Mouse (Mus musculus): ENCODE data around the gene Agbl4. TPM values are rescaled to one million over a fixed set of nuclear protein-coding genes. Genes with fewer than 3 reads are reported as not detected.

The Agbl4 gene
- polyA plus RNA-seq, 1 experiment: not detected

GRCm38 (mm10) chr4:111442435-111443238, 1045.2 kb downstream of the Agbl4 start:
- Histone ChIP-seq H3ac (ENCODE audit: control insufficient read depth, insufficient read length, low read depth) (no peak overlapping the region), H3K4me3 (ENCODE audit: insufficient read depth, poor library complexity, severe bottlenecking) (no peak overlapping the region), H3K27me3 (ENCODE audit: control insufficient read depth, insufficient read depth, insufficient read length) (no peaks in the 10 kb centered on the region), H3K79me3 (ENCODE audit: low read depth) (no peaks in the 10 kb centered on the region), H3K36me3 (ENCODE audit: control insufficient read depth, insufficient read depth) (no peaks in the 10 kb centered on the region), H3K79me2 (ENCODE audit: control insufficient read depth, insufficient read depth) (no peaks in the 10 kb centered on the region)
- TF ChIP-seq MAX (IDR thresholded peaks at IDR 0.05): no peak
- TF ChIP-seq CEBPB (IDR thresholded peaks at IDR 0.05; ENCODE audit: low read depth): no peak
- TF ChIP-seq USF1 (IDR thresholded peaks at IDR 0.05; ENCODE audit: low read depth): no peak
- no peak for TF ChIP-seq FOSL1 (IDR thresholded peaks at IDR 0.05; ENCODE audit: insufficient read depth, low read length, poor library complexity, severe bottlenecking)
- TF ChIP-seq CTCF (IDR thresholded peaks at IDR 0.05; ENCODE audit: control insufficient read depth, insufficient read depth, insufficient read length): no peak
- no peak for TF ChIP-seq MYOG (IDR thresholded peaks at IDR 0.05; ENCODE audit: control insufficient read depth, extremely low read depth, insufficient read length)
- no peak for TF ChIP-seq MYOD1 (IDR thresholded peaks at IDR 0.05; ENCODE audit: control insufficient read depth, insufficient read length, low read depth)

GRCm38 (mm10) chr4:111443906-111444615, 1046.6 kb downstream of the Agbl4 start:
- Histone ChIP-seq H3ac (ENCODE audit: control insufficient read depth, insufficient read length, low read depth) (no peak overlapping the region), H3K79me3 (ENCODE audit: low read depth) (no peaks in the 10 kb centered on the region), H3K4me3 (ENCODE audit: insufficient read depth, poor library complexity, severe bottlenecking) (no peak overlapping the region), H3K27me3 (ENCODE audit: control insufficient read depth, insufficient read depth, insufficient read length) (no peaks in the 10 kb centered on the region), H3K36me3 (ENCODE audit: control insufficient read depth, insufficient read depth) (no peaks in the 10 kb centered on the region), H3K79me2 (ENCODE audit: control insufficient read depth, insufficient read depth) (no peaks in the 10 kb centered on the region)
- TF ChIP-seq USF1 (IDR thresholded peaks at IDR 0.05; ENCODE audit: low read depth): no peak
- TF ChIP-seq CEBPB (IDR thresholded peaks at IDR 0.05; ENCODE audit: low read depth): no peak
- no peak for TF ChIP-seq MAX (IDR thresholded peaks at IDR 0.05)
- no peak for TF ChIP-seq CTCF (IDR thresholded peaks at IDR 0.05; ENCODE audit: control insufficient read depth, insufficient read depth, insufficient read length)
- no peak for TF ChIP-seq FOSL1 (IDR thresholded peaks at IDR 0.05; ENCODE audit: insufficient read depth, low read length, poor library complexity, severe bottlenecking)
- no peak for TF ChIP-seq MYOD1 (IDR thresholded peaks at IDR 0.05; ENCODE audit: control insufficient read depth, insufficient read length, low read depth)
- no peak for TF ChIP-seq MYOG (IDR thresholded peaks at IDR 0.05; ENCODE audit: control insufficient read depth, extremely low read depth, insufficient read length)

- H3K79me2 ChIP-seq (ENCODE audit: control insufficient read depth, insufficient read depth): no peaks in the 10 kb centered on the region
- H3K27me3 ChIP-seq (ENCODE audit: control insufficient read depth, insufficient read depth, insufficient read length): no peaks in the 10 kb centered on the region
- TF ChIP-seq MYOG (IDR thresholded peaks at IDR 0.05; ENCODE audit: control insufficient read depth, extremely low read depth, insufficient read length): no peak
- no peak for TF ChIP-seq MYOD1 (IDR thresholded peaks at IDR 0.05; ENCODE audit: control insufficient read depth, insufficient read length, low read depth)
- no peaks in the 10 kb centered on the region for H3K79me3 ChIP-seq (ENCODE audit: low read depth)
- no peak overlapping the region for H3ac ChIP-seq (ENCODE audit: control insufficient read depth, insufficient read length, low read depth)
- H3K36me3 ChIP-seq (ENCODE audit: control insufficient read depth, insufficient read depth): no peaks in the 10 kb centered on the region
- H3K4me3 ChIP-seq (ENCODE audit: insufficient read depth, poor library complexity, severe bottlenecking): no peak overlapping the region
These were observed 1047.2 kb downstream of the Agbl4 start for GRCm38 (mm10) chr4:111444616-111445160.

- no peak for TF ChIP-seq CEBPB (IDR thresholded peaks at IDR 0.05; ENCODE audit: low read depth)
- no peak for TF ChIP-seq MYOD1 (IDR thresholded peaks at IDR 0.05; ENCODE audit: control insufficient read depth, insufficient read length, low read depth)
- no peak for TF ChIP-seq USF1 (IDR thresholded peaks at IDR 0.05; ENCODE audit: low read depth)
- TF ChIP-seq MAX (IDR thresholded peaks at IDR 0.05): no peak
- no peak for TF ChIP-seq CTCF (IDR thresholded peaks at IDR 0.05; ENCODE audit: control insufficient read depth, insufficient read depth, insufficient read length)
- no peak for TF ChIP-seq FOSL1 (IDR thresholded peaks at IDR 0.05; ENCODE audit: insufficient read depth, low read length, poor library complexity, severe bottlenecking)
- no peak for TF ChIP-seq MYOG (IDR thresholded peaks at IDR 0.05; ENCODE audit: control insufficient read depth, extremely low read depth, insufficient read length)
- Histone ChIP-seq H3K27me3 (ENCODE audit: control insufficient read depth, insufficient read depth, insufficient read length) (no peaks in the 10 kb centered on the region), H3K4me3 (ENCODE audit: insufficient read depth, poor library complexity, severe bottlenecking) (no peak overlapping the region), H3K36me3 (ENCODE audit: control insufficient read depth, insufficient read depth) (no peaks in the 10 kb centered on the region), H3K79me3 (ENCODE audit: low read depth) (no peaks in the 10 kb centered on the region), H3K79me2 (ENCODE audit: control insufficient read depth, insufficient read depth) (no peaks in the 10 kb centered on the region), H3ac (ENCODE audit: control insufficient read depth, insufficient read length, low read depth) (no peak overlapping the region)
These were observed 1050.5 kb downstream of the Agbl4 start for GRCm38 (mm10) chr4:111447918-111448317.

- no peak for TF ChIP-seq MYOD1 (IDR thresholded peaks at IDR 0.05; ENCODE audit: control insufficient read depth, insufficient read length, low read depth)
- TF ChIP-seq CTCF (IDR thresholded peaks at IDR 0.05; ENCODE audit: control insufficient read depth, insufficient read depth, insufficient read length): no peak
- TF ChIP-seq USF1 (IDR thresholded peaks at IDR 0.05; ENCODE audit: low read depth): no peak
- TF ChIP-seq CEBPB (IDR thresholded peaks at IDR 0.05; ENCODE audit: low read depth): no peak
- TF ChIP-seq MAX (IDR thresholded peaks at IDR 0.05): no peak
- TF ChIP-seq MYOG (IDR thresholded peaks at IDR 0.05; ENCODE audit: control insufficient read depth, extremely low read depth, insufficient read length): no peak
- no peak for TF ChIP-seq FOSL1 (IDR thresholded peaks at IDR 0.05; ENCODE audit: insufficient read depth, low read length, poor library complexity, severe bottlenecking)
- Histone ChIP-seq H3K79me2 (ENCODE audit: control insufficient read depth, insufficient read depth) (no peaks in the 10 kb centered on the region), H3K79me3 (ENCODE audit: low read depth) (no peaks in the 10 kb centered on the region), H3ac (ENCODE audit: control insufficient read depth, insufficient read length, low read depth) (no peak overlapping the region), H3K27me3 (ENCODE audit: control insufficient read depth, insufficient read depth, insufficient read length) (no peaks in the 10 kb centered on the region), H3K4me3 (ENCODE audit: insufficient read depth, poor library complexity, severe bottlenecking) (no peak overlapping the region), H3K36me3 (ENCODE audit: control insufficient read depth, insufficient read depth) (no peaks in the 10 kb centered on the region)
These were observed 1051.1 kb downstream of the Agbl4 start for GRCm38 (mm10) chr4:111448586-111448985.

Data from C2C12 (cell line).